Mouse (Mus musculus): ENCODE measurements at regions not wholly inside any gene's neighbourhood (a gene's known extent, or its start where the extent isn't known, plus 50 kb on each side); places are given as distances from the start of the nearest gene placed in this dataset.
A peak's percentile ranks its signal among the peaks of the same experiment; 100 is the strongest.

DNA sequence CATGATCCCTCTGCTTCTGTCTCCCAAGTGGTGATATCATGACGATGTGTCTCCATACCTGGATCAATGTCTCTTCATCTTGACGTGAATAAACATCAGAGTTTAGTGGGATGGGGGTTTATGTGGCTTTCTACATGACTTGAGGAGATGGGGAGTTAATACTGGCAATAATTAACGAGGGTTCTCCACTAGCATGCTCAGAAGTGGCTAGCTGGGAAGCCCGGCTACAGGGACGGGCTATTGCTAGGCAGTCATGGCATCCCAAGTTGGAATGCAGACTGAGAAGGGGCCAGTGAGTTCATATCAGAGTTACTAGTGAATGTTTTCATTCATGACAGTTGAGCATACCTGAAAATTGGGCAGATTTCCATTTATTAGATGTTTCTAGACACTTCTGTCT, 71.4 kb upstream of the Irx3 start:
- peaks cover 12% of the 10 kb centered on the region; the same call in 1 of the 2 replicates for H3K4me1 ChIP-seq (ENCODE audit: control insufficient read depth, insufficient read depth, low read length)
- no peak overlapping the region for H3K4me3 ChIP-seq (ENCODE audit: low read depth, low read length)
- no peak overlapping the region for H3K9ac ChIP-seq (ENCODE audit: low read length)
- H3K9me3 ChIP-seq (replicated peaks; ENCODE audit: control insufficient read depth, low read length), result no peaks in the 10 kb centered on the region
- H3K36me3 ChIP-seq (ENCODE audit: control insufficient read depth, insufficient read depth, low read length), result no peaks in the 10 kb centered on the region
- H3K27me3 ChIP-seq (replicated peaks; ENCODE audit: control insufficient read depth, insufficient read depth, low read length), result peaks cover 21% of the 10 kb centered on the region
- WGBS, result 64% methylated on average over 5 of the region's 5 CpGs
- H3K4me2 ChIP-seq (ENCODE audit: low read length), result no peak overlapping the region
- H3K27ac ChIP-seq (ENCODE audit: low read depth, low read length), result no peak overlapping the region
- DNase-seq (ENCODE audit: low spot score) (no peak), ATAC-seq (no peak)

DNA sequence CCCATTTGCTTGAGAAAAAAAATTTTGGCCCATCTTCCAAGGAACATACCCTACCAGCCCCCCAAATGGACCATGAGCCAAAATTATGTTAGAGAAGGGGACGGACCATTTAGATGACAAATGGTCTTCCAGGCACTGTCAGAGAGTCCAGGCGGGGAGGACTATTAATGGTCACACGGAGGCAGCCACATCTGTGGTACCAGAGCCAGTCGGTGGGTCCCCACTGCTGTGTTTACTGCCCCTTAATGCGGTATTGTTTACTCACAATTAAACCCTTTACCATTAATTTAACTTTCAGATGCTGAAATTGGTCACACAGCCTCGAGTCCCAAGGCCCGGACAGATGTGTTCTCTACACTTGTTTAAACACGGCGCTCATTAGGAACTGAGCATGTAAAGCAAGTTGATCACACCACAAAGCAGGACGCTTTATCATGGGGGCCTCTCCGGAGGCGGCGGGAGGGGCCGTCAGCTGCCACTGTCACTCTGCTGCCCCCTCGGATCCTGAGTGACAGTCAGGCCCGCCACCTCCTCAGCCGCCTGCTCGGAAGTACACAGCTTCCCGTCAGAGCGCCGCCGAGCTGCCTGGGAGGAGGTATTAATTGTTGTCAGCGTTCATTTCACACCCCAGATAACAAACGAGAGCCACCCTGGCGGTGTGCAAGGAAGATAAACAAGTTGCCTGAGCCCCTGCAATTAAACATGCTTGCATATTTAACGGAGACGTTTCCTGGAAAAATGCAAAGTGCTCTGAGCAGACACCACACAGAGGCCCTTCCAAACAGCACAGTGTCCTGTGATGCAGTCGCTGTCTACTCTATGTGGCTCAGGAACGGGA, 70.6 kb upstream of the Irx3 start:
- peak; percentile 62 for DNase-seq (ENCODE audit: low spot score)
- no peak overlapping the region for H3K4me3 ChIP-seq (ENCODE audit: low read depth, low read length)
- ATAC-seq, result peak; percentile 85
- H3K4me1 ChIP-seq (ENCODE audit: control insufficient read depth, insufficient read depth, low read length), result peaks cover 12% of the 10 kb centered on the region; the same call in 1 of the 2 replicates
- no peaks in the 10 kb centered on the region for H3K9me3 ChIP-seq (replicated peaks; ENCODE audit: control insufficient read depth, low read length)
- H3K27ac ChIP-seq (ENCODE audit: low read depth, low read length), result no peak overlapping the region
- H3K36me3 ChIP-seq (ENCODE audit: control insufficient read depth, insufficient read depth, low read length), result no peaks in the 10 kb centered on the region
- peaks cover 25% of the 10 kb centered on the region for H3K27me3 ChIP-seq (replicated peaks; ENCODE audit: control insufficient read depth, insufficient read depth, low read length)
- 13% methylated on average over 29 of the region's 29 CpGs for WGBS
- H3K4me2 ChIP-seq (ENCODE audit: low read length), result peak overlapping the region; percentile 42
- peak overlapping the region; percentile 37; the same call in 1 of the 2 replicates for H3K9ac ChIP-seq (ENCODE audit: low read length)

DNA sequence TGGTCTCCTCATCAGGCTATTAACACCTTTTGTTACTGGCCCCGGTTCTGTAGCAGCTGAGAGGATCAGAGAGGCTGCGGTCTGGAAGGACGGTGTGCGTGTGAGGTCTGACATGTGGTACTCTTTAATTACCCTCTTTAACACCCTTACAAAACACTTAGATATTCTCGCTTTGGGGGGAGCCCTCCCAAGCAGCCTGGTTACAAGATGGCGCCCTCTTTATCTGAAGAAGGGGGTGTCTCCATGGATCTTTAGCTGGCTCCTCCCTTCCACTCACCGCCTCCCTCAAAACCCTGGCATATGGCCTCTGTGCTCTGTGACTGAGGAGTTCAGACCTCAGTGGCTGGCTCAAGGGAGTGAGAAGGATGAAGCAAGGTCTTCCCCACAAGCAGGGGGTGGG, 65.2 kb upstream of the Irx3 start:
- DNase-seq (ENCODE audit: low spot score) (peak; percentile 62), ATAC-seq (peak; percentile 60; the same call in 1 of the 2 replicates)
- WGBS, result 9% methylated on average over 7 of the region's 7 CpGs
- Histone ChIP-seq H3K9ac (ENCODE audit: low read length) (no peak overlapping the region), H3K9me3 (replicated peaks; ENCODE audit: control insufficient read depth, low read length) (no peaks in the 10 kb centered on the region), H3K4me3 (ENCODE audit: low read depth, low read length) (no peak overlapping the region), H3K4me1 (ENCODE audit: control insufficient read depth, insufficient read depth, low read length) (peaks cover 8% of the 10 kb centered on the region), H3K27me3 (replicated peaks; ENCODE audit: control insufficient read depth, insufficient read depth, low read length) (peaks cover 38% of the 10 kb centered on the region), H3K27ac (ENCODE audit: low read depth, low read length) (no peak overlapping the region), H3K4me2 (ENCODE audit: low read length) (no peak overlapping the region), H3K36me3 (ENCODE audit: control insufficient read depth, insufficient read depth, low read length) (no peaks in the 10 kb centered on the region)

DNA sequence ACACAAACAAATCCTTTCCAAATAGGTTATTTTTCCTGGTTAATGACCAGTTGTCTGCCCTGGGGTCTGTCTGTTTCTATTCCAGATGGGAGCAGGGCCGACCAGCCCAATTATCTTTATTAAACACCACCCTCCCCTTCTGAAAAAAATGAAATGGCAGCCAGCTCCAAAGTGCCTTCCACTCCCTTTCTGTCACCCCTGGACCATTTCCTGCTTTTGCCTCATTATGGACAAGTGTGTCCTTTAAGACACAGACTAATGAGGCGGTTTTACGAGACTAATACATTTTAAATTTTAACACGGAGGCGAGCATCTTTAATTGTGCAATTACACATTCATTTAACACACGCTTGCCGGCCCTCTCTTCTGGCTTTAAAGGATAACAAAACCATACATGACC, 64.2 kb upstream of the Irx3 start:
- Histone ChIP-seq H3K4me3 (ENCODE audit: low read depth, low read length) (no peak overlapping the region), H3K4me2 (ENCODE audit: low read length) (no peak overlapping the region), H3K36me3 (ENCODE audit: control insufficient read depth, insufficient read depth, low read length) (no peaks in the 10 kb centered on the region), H3K4me1 (ENCODE audit: control insufficient read depth, insufficient read depth, low read length) (peaks cover 8% of the 10 kb centered on the region), H3K9ac (ENCODE audit: low read length) (no peak overlapping the region), H3K9me3 (replicated peaks; ENCODE audit: control insufficient read depth, low read length) (no peaks in the 10 kb centered on the region), H3K27ac (ENCODE audit: low read depth, low read length) (no peak overlapping the region), H3K27me3 (replicated peaks; ENCODE audit: control insufficient read depth, insufficient read depth, low read length) (peaks cover 34% of the 10 kb centered on the region)
- 14% methylated on average over 7 of the region's 7 CpGs for WGBS
- DNase-seq (ENCODE audit: low spot score), result peak; percentile 70
- ATAC-seq, result peak; percentile 46; the same call in 1 of the 2 replicates

DNA sequence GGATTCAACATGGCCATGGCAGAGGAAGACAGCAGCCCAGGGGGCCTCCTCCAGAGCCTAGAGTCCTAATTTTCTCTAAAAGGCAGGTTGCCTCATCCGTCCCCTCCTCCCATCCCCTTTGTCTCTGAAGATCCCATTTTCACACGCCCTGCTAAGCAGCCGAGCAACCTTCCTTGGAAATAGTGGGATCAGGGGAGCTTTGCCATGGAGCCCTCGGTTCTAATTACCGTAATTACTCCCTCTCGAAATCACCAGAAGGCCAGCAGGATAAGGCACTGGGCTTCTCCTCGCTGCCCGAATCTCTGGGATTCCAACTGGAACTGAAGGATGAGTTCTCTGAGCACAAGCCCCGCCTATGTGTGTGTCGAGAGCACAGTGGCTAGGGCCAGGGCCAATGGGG, 63.5 kb upstream of the Irx3 start:
- Histone ChIP-seq H3K4me3 (ENCODE audit: low read depth, low read length) (no peak overlapping the region), H3K36me3 (ENCODE audit: control insufficient read depth, insufficient read depth, low read length) (no peaks in the 10 kb centered on the region), H3K4me1 (ENCODE audit: control insufficient read depth, insufficient read depth, low read length) (peaks cover 8% of the 10 kb centered on the region), H3K27me3 (replicated peaks; ENCODE audit: control insufficient read depth, insufficient read depth, low read length) (peaks cover 29% of the 10 kb centered on the region), H3K9ac (ENCODE audit: low read length) (no peak overlapping the region), H3K4me2 (ENCODE audit: low read length) (no peak overlapping the region), H3K9me3 (replicated peaks; ENCODE audit: control insufficient read depth, low read length) (no peaks in the 10 kb centered on the region), H3K27ac (ENCODE audit: low read depth, low read length) (no peak overlapping the region)
- ATAC-seq (0 out of 2 replicates have a peak, but pooled peaks have one; percentile 7), DNase-seq (ENCODE audit: low spot score) (peak; percentile 45)
- 2% methylated on average over 10 of the region's 10 CpGs for WGBS

DNA sequence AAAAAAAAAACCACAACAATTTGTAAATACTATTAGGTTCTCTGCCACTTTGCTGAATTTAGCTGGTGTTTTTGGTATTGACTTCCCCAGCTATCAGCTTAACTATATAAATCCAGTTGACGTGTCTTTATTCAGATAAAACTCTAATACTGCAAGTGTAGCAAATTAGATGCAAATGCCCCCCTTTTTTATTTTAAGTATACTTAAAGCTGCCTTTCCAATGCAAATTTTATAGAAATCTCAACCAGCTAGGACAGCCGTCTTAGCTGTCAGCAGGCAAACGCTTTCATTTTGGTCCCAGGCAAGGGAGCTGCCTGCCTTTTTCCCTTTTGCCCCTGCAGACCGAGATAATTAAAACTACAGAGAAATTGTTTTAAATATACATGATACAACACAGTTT, 61.6 kb upstream of the Irx3 start:
- no peak for ATAC-seq

DNA sequence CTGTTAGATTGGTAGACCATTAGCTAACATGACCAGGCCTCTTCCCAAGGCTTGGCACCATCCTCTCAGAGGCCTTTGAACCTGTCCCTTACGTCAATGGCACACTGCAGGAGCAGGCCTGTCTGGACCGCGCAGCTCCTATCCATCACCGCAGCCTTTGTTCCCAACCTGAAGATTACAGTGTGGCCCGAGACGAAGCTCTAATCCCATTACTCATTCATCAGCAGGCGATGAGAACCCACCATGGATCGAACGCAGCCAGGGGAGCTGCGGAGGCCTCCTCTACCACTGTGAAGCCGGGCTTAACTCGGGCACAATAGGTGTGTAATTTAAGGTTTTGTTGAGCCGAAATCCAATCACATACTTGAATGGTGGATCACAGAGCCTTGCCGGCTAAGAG, 54.0 kb upstream of the Irx3 start:
- DNase-seq (ENCODE audit: low spot score) (no peak), ATAC-seq (no peak)
- Histone ChIP-seq H3K4me1 (ENCODE audit: control insufficient read depth, insufficient read depth, low read length) (no peaks in the 10 kb centered on the region), H3K36me3 (ENCODE audit: control insufficient read depth, insufficient read depth, low read length) (no peaks in the 10 kb centered on the region), H3K27ac (ENCODE audit: low read depth, low read length) (no peak overlapping the region), H3K27me3 (replicated peaks; ENCODE audit: control insufficient read depth, insufficient read depth, low read length) (0 out of 2 replicates have a peak, but pooled peaks cover 8% of the 10 kb centered on the region), H3K4me2 (ENCODE audit: low read length) (no peak overlapping the region), H3K9me3 (replicated peaks; ENCODE audit: control insufficient read depth, low read length) (no peaks in the 10 kb centered on the region), H3K9ac (ENCODE audit: low read length) (no peak overlapping the region), H3K4me3 (ENCODE audit: low read depth, low read length) (no peak overlapping the region)
- 9% methylated on average over 14 of the region's 14 CpGs for WGBS

More for the DNA sequence above, 61.6 kb upstream of the Irx3 start:
- H3K9me3 ChIP-seq (replicated peaks; ENCODE audit: control insufficient read depth, low read length), result no peaks in the 10 kb centered on the region
- H3K27me3 ChIP-seq (replicated peaks; ENCODE audit: control insufficient read depth, insufficient read depth, low read length), result peaks cover 24% of the 10 kb centered on the region; the same call in 1 of the 2 replicates
- 12% methylated on average over 4 of the region's 4 CpGs for WGBS
- no peak overlapping the region for H3K4me2 ChIP-seq (ENCODE audit: low read length)
- peak; percentile 51 for DNase-seq (ENCODE audit: low spot score)
- no peak overlapping the region for H3K4me3 ChIP-seq (ENCODE audit: low read depth, low read length)
- no peaks in the 10 kb centered on the region for H3K36me3 ChIP-seq (ENCODE audit: control insufficient read depth, insufficient read depth, low read length)
- H3K27ac ChIP-seq (ENCODE audit: low read depth, low read length), result no peak overlapping the region
- H3K4me1 ChIP-seq (ENCODE audit: control insufficient read depth, insufficient read depth, low read length), result peaks cover 8% of the 10 kb centered on the region
- no peak overlapping the region for H3K9ac ChIP-seq (ENCODE audit: low read length)

DNA sequence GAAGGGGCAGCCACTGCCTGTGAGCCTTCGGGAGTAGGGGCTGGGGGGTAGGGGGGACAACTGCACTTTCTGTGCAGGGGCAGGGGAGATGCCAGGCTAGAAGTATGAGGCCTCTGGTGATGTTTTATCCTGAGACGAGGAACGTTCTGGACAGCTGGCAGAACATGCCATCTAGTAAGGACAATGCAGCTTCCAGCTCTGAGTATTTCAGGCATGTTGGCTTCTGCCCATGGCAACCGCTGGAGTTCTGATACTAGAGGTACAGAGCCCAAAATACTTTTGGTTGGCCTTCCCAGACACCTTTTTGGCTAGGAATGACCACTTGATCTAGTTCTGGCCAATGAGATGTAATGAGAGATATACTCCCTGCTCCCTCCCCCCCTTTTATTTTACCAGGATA, 52.5 kb upstream of the Irx3 start:
- no peak overlapping the region for H3K9ac ChIP-seq (ENCODE audit: low read length)
- ATAC-seq (no peak), DNase-seq (ENCODE audit: low spot score) (no peak)
- no peaks in the 10 kb centered on the region for H3K4me1 ChIP-seq (ENCODE audit: control insufficient read depth, insufficient read depth, low read length)
- 0 out of 2 replicates have a peak, but pooled peaks cover 8% of the 10 kb centered on the region for H3K27me3 ChIP-seq (replicated peaks; ENCODE audit: control insufficient read depth, insufficient read depth, low read length)
- 70% methylated on average over 4 of the region's 4 CpGs for WGBS
- H3K27ac ChIP-seq (ENCODE audit: low read depth, low read length), result no peak overlapping the region
- H3K4me2 ChIP-seq (ENCODE audit: low read length), result no peak overlapping the region
- no peak overlapping the region for H3K4me3 ChIP-seq (ENCODE audit: low read depth, low read length)
- H3K36me3 ChIP-seq (ENCODE audit: control insufficient read depth, insufficient read depth, low read length), result no peaks in the 10 kb centered on the region
- no peaks in the 10 kb centered on the region for H3K9me3 ChIP-seq (replicated peaks; ENCODE audit: control insufficient read depth, low read length)

DNA sequence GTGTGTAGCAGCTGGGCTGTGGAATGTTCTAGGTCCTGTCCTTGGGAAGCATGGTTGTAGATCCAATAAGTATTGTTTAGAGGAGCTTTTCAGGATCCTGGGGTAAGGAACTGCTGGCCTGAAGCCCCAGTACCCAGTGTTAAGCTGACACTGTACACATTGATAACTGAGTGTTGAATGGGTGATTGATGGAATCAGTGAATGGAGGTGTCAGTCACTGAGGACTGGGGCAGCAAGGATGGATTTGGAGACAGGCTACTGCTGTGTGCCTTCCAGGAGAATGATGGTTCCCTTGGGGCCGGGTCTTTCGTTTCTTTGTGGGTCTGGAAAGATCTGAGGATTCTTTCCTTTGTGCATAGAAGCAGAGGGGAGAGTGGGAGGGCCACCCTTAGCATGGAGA, 51.9 kb upstream of the Irx3 start:
- Histone ChIP-seq H3K27ac (ENCODE audit: low read depth, low read length) (no peak overlapping the region), H3K4me3 (ENCODE audit: low read depth, low read length) (no peak overlapping the region), H3K9me3 (replicated peaks; ENCODE audit: control insufficient read depth, low read length) (no peaks in the 10 kb centered on the region), H3K4me2 (ENCODE audit: low read length) (no peak overlapping the region), H3K36me3 (ENCODE audit: control insufficient read depth, insufficient read depth, low read length) (no peaks in the 10 kb centered on the region), H3K9ac (ENCODE audit: low read length) (no peak overlapping the region), H3K4me1 (ENCODE audit: control insufficient read depth, insufficient read depth, low read length) (no peaks in the 10 kb centered on the region), H3K27me3 (replicated peaks; ENCODE audit: control insufficient read depth, insufficient read depth, low read length) (0 out of 2 replicates have a peak, but pooled peaks cover 8% of the 10 kb centered on the region)
- DNase-seq (ENCODE audit: low spot score) (no peak), ATAC-seq (no peak)
- WGBS, result 13% methylated on average over 2 of the region's 2 CpGs

Data from forebrain, embryonic 14.5 days (tissue).